Mouse (Mus musculus): Measurements from ENCODE around the gene BC100530. TPM values are rescaled to one million over a fixed set of nuclear protein-coding genes. Genes with fewer than 3 reads are reported as not detected.
"Not testable (repeated sequence)": the region's sequence is repeated elsewhere in the genome, so short reads cannot be mapped to it uniquely, and the experiment has no call there.

BC100530 gene
- total RNA-seq (2017): not detected in 2 replicates

DNA sequence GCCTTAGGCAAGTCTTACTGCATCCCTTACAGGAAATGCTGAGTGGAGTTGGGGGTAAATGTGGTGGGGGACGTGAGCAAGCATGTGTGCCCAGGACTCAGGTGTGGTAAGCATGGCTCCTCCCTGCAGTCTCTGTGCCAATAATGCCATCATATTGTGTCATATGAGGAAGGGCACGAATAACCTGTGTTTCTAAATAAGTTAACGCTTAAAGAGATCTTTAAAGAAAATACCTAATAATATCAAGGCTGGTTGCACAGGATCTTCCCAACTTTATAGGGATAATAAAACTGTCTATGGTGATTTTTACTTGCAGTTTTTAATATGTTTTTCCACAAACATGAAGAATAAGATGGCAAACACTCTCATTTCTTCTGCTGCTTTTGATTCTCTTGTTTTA lies at the start of gene BC100530:
BC100530 (minus strand) TSS at position 101 of the 400 bp plus-strand sequence.
- not testable (repeated sequence) for ATAC-seq (replicated peaks; ENCODE audit: low read depth, poor library complexity, severe bottlenecking)

DNA sequence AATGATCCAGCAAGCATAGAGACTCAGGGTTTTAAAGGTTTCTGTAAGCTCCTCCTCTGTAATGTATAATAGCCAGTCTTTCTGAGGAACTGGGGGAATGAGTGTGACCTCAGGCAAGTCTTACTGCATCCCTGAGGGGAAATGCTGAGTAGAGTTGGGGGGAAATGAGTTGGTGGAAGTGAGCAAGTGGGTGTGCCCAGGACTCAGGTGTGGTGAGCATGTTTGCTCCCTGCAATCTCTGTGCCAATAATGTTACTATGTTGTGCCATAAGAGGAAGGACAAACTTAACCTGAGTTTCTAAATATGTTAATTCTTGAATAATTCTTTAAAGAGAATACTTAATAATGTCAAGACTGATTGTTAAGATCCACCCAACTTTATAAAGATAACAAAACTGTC lies 40.8 kb upstream of the BC100530 start, which contains the start of gene Stfa2:
Stfa2 (minus strand) TSS at position 101 of the 400 bp plus-strand sequence.
- ATAC-seq (replicated peaks; ENCODE audit: low read depth, poor library complexity, severe bottlenecking): no peak

DNA sequence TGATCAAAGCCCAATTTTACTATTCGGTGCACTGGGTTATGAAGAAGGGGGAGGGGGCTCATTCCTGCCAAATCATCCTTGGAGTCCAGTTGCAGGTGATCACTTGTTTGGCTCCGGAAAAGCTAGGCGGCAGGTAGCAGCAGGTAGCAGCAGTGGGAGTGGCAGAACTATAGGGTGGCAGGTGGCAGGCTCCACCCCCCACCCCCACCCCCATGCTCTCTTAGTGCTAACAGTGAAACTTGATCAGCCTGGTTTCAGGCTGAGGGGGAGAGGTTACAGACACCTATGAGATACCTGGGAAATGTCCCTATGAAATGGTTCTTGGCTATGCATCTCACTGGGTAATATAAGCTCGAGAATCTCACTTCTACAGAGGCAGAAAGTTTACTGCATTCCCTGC lies 21.5 kb upstream of the BC100530 start:
- ATAC-seq (replicated peaks; ENCODE audit: low read depth, poor library complexity, severe bottlenecking): no peak

DNA sequence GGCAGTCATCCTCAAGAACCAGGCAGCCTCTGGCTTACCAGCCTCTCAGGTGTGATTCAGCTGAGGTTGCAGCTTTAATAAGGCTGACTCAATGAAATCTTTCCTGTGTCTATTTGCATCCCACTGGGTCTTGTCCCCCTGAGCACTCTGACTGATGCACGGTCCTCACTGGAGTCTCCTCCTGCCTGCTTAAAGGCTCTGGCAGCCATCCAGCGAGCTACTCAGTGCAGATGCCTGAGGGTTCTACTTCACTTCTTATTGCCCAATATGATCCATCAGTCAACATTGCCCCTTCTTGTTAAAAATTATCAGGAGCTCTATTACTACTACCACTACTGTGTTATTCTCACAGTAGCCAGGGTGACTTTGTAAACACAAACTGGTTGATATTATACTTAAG lies 30.4 kb downstream of the BC100530 start:
- ATAC-seq (replicated peaks; ENCODE audit: low read depth, poor library complexity, severe bottlenecking): no peak

DNA sequence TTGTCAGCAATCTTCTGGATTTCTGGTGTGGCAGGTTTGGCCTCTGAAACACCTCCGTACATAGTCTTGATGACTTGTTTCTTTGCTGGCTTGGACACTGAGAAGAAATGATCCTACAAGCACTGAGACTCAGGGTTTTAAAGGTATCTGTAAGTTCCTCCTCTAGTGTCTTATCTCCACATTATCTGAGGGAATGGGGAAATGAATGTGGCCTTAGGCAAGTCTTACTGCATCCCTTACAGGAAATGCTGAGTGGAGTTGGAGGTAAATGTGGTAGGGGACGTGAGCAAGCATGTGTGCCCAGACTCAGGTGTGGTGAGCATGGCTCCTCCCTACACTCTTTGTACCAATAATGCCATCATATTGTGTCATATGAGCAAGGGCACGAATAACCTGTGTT lies 33.3 kb downstream of the BC100530 start, which contains the start of gene BC117090:
BC117090 (minus strand) TSS at position 101 of the 400 bp plus-strand sequence.
- ATAC-seq (replicated peaks; ENCODE audit: low read depth, poor library complexity, severe bottlenecking): no peak

DNA sequence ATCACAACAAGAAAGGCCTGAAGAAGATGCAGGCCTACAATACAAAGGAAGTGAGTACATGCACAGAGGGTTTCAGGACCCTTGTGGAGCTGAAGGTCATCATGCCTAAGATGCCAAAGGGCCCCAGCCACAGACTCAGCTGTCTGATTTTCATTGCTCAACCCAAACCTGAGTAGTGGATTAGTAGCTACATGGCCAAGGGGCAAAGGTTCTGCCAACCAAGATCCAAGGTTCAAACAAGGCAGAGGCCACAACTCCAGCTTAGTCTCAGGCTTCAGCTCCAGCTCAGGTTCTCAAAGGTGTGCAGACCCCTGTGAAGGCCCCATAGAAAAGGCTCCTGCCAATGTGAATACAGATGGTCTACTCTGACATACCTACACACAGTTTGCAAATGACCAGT lies 48.3 kb downstream of the BC100530 start:
- ATAC-seq (replicated peaks; ENCODE audit: low read depth, poor library complexity, severe bottlenecking): no peak

DNA sequence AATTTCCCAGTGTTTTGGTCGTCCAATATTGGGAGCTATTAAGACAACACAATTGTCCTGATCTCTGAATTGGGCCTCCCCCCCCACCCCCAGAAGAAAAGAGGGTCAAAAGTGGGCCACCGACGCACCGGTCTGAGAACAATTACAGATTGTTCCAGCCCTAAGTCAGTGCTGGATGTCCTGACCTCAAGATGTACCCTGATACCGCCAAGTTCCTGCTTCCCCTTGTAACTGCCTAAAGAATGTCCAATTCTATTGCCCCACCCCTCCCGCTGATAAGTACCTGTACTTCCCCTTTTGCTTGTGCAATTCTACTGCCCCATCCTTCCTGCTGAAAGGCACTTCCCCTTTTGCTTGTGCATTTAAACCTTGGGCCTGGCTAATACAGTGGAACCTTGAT lies 51.4 kb downstream of the BC100530 start:
- not testable (repeated sequence) for ATAC-seq (replicated peaks; ENCODE audit: low read depth, poor library complexity, severe bottlenecking)

Other genes starting within 250 kb of the BC100530 start
- not detected in 2 replicates for gene Csta1, start 236.5 kb downstream of the BC100530 start, total RNA-seq (2017)
- not detected in 2 replicates for gene Stfa2l1, start 210.9 kb downstream of the BC100530 start, total RNA-seq (2017)
- gene Gm5483, start 183.5 kb downstream of the BC100530 start, total RNA-seq (2017): 0.55 TPM in 1 of 2 replicates, not detected in the other
- gene Gm5416, start 157.3 kb downstream of the BC100530 start, total RNA-seq (2017): not detected in 2 replicates
- gene 2010005H15Rik, start 146.3 kb downstream of the BC100530 start, total RNA-seq (2017): not detected in 2 replicates
- gene Stfa1, start 90.8 kb downstream of the BC100530 start, total RNA-seq (2017): 0.69 TPM in 1 of 2 replicates, not detected in the other
- not detected in 2 replicates for gene BC117090, start 33.4 kb downstream of the BC100530 start, total RNA-seq (2017)
- not detected in 2 replicates for gene Stfa2, start 40.7 kb upstream of the BC100530 start, total RNA-seq (2017)
- gene Stfa3, start 87.6 kb upstream of the BC100530 start, total RNA-seq (2017): not detected in 2 replicates
- not detected in 2 replicates for gene Casr, start 194.4 kb upstream of the BC100530 start, total RNA-seq (2017)